Mouse (Mus musculus) neural tube, embryonic 11.5 days (tissue): Measurements from ENCODE around the gene Prdx6b. TPM values are rescaled to one million over a fixed set of nuclear protein-coding genes. Genes with fewer than 3 reads are reported as not detected.

ENCODE experiments used
- ATAC-seq: fragments of 200-750 bp; cut with Nextera tagmentation; 2 replicates; pipeline ENCODE4 v1.8.0; 2017; ENCODE audit warnings: moderate number of reproducible peaks, mild to moderate bottlenecking, moderate TSS enrichment, moderate library complexity; ENCODE audit not compliant: insufficient read depth, low FRiP score, low TSS enrichment
- DNase-seq: peaks from one replicate; pipeline ENCODE4 v3.0.0-alpha.2; 2015; ENCODE audit warnings: low spot score
- H3K27ac ChIP-seq: fragments of 300-500 bp; sonication (generic); 2 replicates; pipeline ENCODE4 v1.5.1; 2014; ENCODE audit warnings: low read depth, mild to moderate bottlenecking, low read length
- H3K27me3 ChIP-seq: fragments of 300-500 bp; sonication (generic); 2 replicates; pipeline ENCODE4 v1.6.1; 2014; ENCODE audit warnings: mild to moderate bottlenecking, low read length, mixed read lengths; ENCODE audit not compliant: control insufficient read depth, insufficient read depth
- H3K36me3 ChIP-seq: fragments of 300-500 bp; sonication (generic); 2 replicates; pipeline ENCODE4 v1.6.1; 2014; ENCODE audit warnings: mild to moderate bottlenecking, low read length, moderate library complexity, mixed read lengths; ENCODE audit not compliant: control insufficient read depth, insufficient read depth
- H3K4me1 ChIP-seq: fragments of 300-500 bp; sonication (generic); 2 replicates; pipeline ENCODE4 v1.6.1; 2014; ENCODE audit warnings: low read length, mixed read lengths; ENCODE audit not compliant: control insufficient read depth, insufficient read depth
- H3K4me2 ChIP-seq: fragments of 300-500 bp; sonication (generic); 2 replicates; pipeline ENCODE4 v1.6.1; 2014; ENCODE audit warnings: low read depth, mild to moderate bottlenecking, moderate library complexity
- H3K4me3 ChIP-seq: fragments of 300-500 bp; sonication (generic); 2 replicates; pipeline ENCODE4 v1.5.1; 2014; ENCODE audit warnings: low read depth, low read length
- H3K9ac ChIP-seq: fragments of 300-500 bp; sonication (generic); 2 replicates; pipeline ENCODE4 v1.6.1; 2014; ENCODE audit warnings: mild to moderate bottlenecking, low read length
- H3K9me3 ChIP-seq: fragments of 300-500 bp; sonication (generic); 2 replicates; pipeline ENCODE4 v1.6.1; 2016; ENCODE audit warnings: low read length; ENCODE audit not compliant: control insufficient read depth
- WGBS: fragments of 180-500 bp; shearing (Covaris S2); extraction: QIAGEN DNeasy Blood & Tissue Kit; methylation state at CpG from one replicate; pipeline ENCODE4 v1.1.7; 2014; 5-methylcytosine and 5-hydroxymethylcytosine counted together
- polyA plus RNA-seq: library from polyadenylated mRNA; unstranded; fragments of >200 nt; fragmentation: Nextera tagmentation; extraction: Ambion mirVana; gene quantifications from 2 replicates; pipeline ENCODE4 v1.2.1, GENCODE M21; 2014

Prdx6b gene
- polyA plus RNA-seq, 1 experiment from 2014 or later = not detected

DNA sequence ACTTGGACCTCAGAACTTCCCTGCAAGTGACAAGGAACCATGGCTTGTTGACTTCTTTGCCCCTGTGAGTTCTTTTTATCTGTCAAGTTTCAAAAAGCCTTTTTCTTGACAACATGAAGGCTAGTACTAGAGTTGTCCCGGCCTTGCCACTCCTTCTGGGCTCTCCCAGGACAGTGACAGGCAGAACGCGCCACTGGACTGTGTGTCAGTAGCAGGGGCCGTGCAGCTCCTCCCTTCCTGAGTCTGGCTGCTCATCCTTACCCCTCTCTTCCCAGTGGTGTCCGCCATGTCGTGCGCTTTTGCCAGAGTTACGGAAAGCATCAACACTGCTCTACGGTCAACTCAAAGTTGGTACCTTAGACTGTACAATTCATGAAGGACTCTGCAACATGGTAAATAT, 48.3 kb downstream of the Prdx6b start:
- WGBS = 96% methylated on average over 9 of the region's 9 CpGs
- Histone ChIP-seq H3K4me3 (no peak overlapping the region), H3K27ac (no peak overlapping the region), H3K4me1 (no peaks in the 10 kb centered on the region), H3K9me3 (no peaks in the 10 kb centered on the region), H3K36me3 (peaks cover 17% of the 10 kb centered on the region), H3K27me3 (no peaks in the 10 kb centered on the region), H3K4me2 (no peak overlapping the region), H3K9ac (no peak overlapping the region)
- DNase-seq (no peak), ATAC-seq (no peak)

Other genes starting within 250 kb of the Prdx6b start
- 0.38 and 0.47 TPM in 2 replicates for gene Pde1a, start 163.0 kb upstream of the Prdx6b start, polyA plus RNA-seq
- 96.0 and 96.6 TPM in 2 replicates for gene Dnajc10, start 23.0 kb downstream of the Prdx6b start, polyA plus RNA-seq
- 51.0 and 54.6 TPM in 2 replicates for gene Frzb, start 155.2 kb downstream of the Prdx6b start, polyA plus RNA-seq